Mouse (Mus musculus) E14TG2a.4 (cell line): ENCODE results near the gene Higd1c.

ENCODE experiments used
- CTCF ChIP-seq: conservative IDR thresholded peaks from 2 replicates; pipeline ENCODE4 v1.5.1; 2014; ENCODE audit warnings: low read length
- NANOG ChIP-seq: IDR thresholded peaks from 2 replicates; pipeline ENCODE4 v1.6.1; 2014; ENCODE audit warnings: borderline replicate concordance, low read length, mixed read lengths
- POU5F1 ChIP-seq: IDR thresholded peaks from 2 replicates; pipeline ENCODE4 v1.6.1; 2014; ENCODE audit warnings: low read length, borderline replicate concordance

- TF ChIP-seq CTCF (no peak), POU5F1 (no peak), NANOG (no peak)
These were observed 18.9 kb upstream of the Higd1c start for GRCm38 (mm10) chr15:100345484-100345883.
